Mouse (Mus musculus): ENCODE results near the gene Ubap1l.
"Not testable (repeated sequence)": the region's sequence is repeated elsewhere in the genome, so short reads cannot be mapped to it uniquely, and the experiment has no call there.

DNA sequence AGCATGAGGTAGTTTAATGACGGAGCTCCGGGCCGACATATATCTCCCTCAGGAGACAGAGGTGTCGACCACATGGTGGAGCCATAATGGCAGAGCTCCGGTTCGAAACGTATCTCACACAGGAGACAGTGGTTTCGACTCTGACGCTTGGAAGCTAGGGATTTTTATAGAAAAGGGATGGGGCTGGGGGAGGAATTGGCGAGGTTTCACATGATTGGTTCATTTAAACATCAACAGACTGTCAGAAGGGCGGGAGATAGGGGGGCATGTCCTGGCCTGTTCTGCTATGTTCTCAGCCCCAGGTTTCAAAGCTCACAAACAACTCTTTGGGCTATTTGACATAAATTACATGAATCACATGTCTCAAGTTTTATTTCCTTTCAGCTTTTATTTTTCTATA, 15.4 kb upstream of the Ubap1l start:
- 0 out of 2 replicates have a peak, but pooled peaks have one; percentile 18 for TF ChIP-seq POLR2A (IDR thresholded peaks at IDR 0.05; ENCODE audit: low read depth, low read length)
- TF ChIP-seq CTCF (IDR thresholded peaks at IDR 0.05; ENCODE audit: borderline replicate concordance, insufficient read depth, low read length), result not testable (repeated sequence)

Measured in embryonic fibroblast, embryonic 13.5 days (primary cell).